Mouse (Mus musculus) lung, postnatal 36 days (tissue): ENCODE data around the gene Cbx3.

Experiments used
- DNase-seq: peaks from one replicate; pipeline ENCODE4 v3.0.0; 2022; ENCODE audit warnings: mixed read lengths

Gene Cbx3

GRCm38 (mm10) chr6:51470311-51471178, at the start of gene Cbx3:
TSS of gene Cbx3 (plus strand) at chr6:51470360.
- peak; percentile 89 for DNase-seq

- no peak for DNase-seq
These were observed 46.6 kb upstream of the Cbx3 start for GRCm38 (mm10) chr6:51423466-51424122.

- no peak for DNase-seq
These were observed 45.6 kb upstream of the Cbx3 start for GRCm38 (mm10) chr6:51424537-51424936.

GRCm38 (mm10) chr6:51432535-51433397, 37.4 kb upstream of the Cbx3 start, which contains the start of gene Nfe2l3:
TSS of gene Nfe2l3 (plus strand) at chr6:51432670.
- peak; percentile 74 for DNase-seq

- no peak for DNase-seq
These were observed 35.9 kb upstream of the Cbx3 start for GRCm38 (mm10) chr6:51434270-51434669.

GRCm38 (mm10) chr6:51437665-51438064, 32.5 kb upstream of the Cbx3 start:
- peak; percentile 45 for DNase-seq

GRCm38 (mm10) chr6:51438826-51439330, 31.3 kb upstream of the Cbx3 start:
- DNase-seq: no peak

- DNase-seq: no peak
These were observed 27.8 kb upstream of the Cbx3 start for GRCm38 (mm10) chr6:51442191-51442835.

GRCm38 (mm10) chr6:51452927-51453503, 17.1 kb upstream of the Cbx3 start:
- no peak for DNase-seq

GRCm38 (mm10) chr6:51454949-51455348, 15.2 kb upstream of the Cbx3 start:
- DNase-seq: no peak

GRCm38 (mm10) chr6:51456198-51456597, 14.0 kb upstream of the Cbx3 start:
- no peak for DNase-seq

- DNase-seq: no peak
These were observed 12.9 kb upstream of the Cbx3 start for GRCm38 (mm10) chr6:51457283-51457682.

- DNase-seq: no peak
These were observed 12.3 kb upstream of the Cbx3 start for GRCm38 (mm10) chr6:51457770-51458387.

- no peak for DNase-seq
These were observed 11.2 kb upstream of the Cbx3 start for GRCm38 (mm10) chr6:51458925-51459312.

- no peak for DNase-seq
These were observed 10.7 kb upstream of the Cbx3 start for GRCm38 (mm10) chr6:51459313-51460020.

- DNase-seq: no peak
These were observed 10.2 kb upstream of the Cbx3 start for GRCm38 (mm10) chr6:51460021-51460360.

- no peak for DNase-seq
These were observed 9.8 kb upstream of the Cbx3 start for GRCm38 (mm10) chr6:51460363-51460762.

GRCm38 (mm10) chr6:51467649-51468048, 2.5 kb upstream of the Cbx3 start:
- DNase-seq: peak; percentile 21

- peak; percentile 78 for DNase-seq
These were observed 1.1 kb upstream of the Cbx3 start for GRCm38 (mm10) chr6:51468891-51469561.

GRCm38 (mm10) chr6:51469715-51470310, 347 bp upstream of the Cbx3 start, which contains the start of gene Hnrnpa2b1:
TSS of gene Hnrnpa2b1 (minus strand) at chr6:51469894.
- DNase-seq: peak; percentile 99
